Mouse (Mus musculus): ENCODE results near the gene Trabd2b.

GRCm38 (mm10) chr4:114567594-114567993 is 161.1 kb downstream of the Trabd2b start:
- TF ChIP-seq CTCF (IDR thresholded peaks at IDR 0.05) (no peak), POLR2A (IDR thresholded peaks at IDR 0.05; ENCODE audit: insufficient read depth, low read depth, low read length) (no peak), EP300 (IDR thresholded peaks at IDR 0.05; ENCODE audit: insufficient read depth, low read depth, low read length) (no peak)

Measured in heart, adult 2 months (tissue).